Mouse (Mus musculus) lung, adult 18-20 months (tissue): ENCODE results near the gene Ash1l.

ENCODE experiments used
- DNase-seq, 2 experiments: peaks; one replicate each; pipeline ENCODE4 v3.0.0; 2022; ENCODE audit warnings: mixed read lengths in 2 of 2

Gene Ash1l

DNA sequence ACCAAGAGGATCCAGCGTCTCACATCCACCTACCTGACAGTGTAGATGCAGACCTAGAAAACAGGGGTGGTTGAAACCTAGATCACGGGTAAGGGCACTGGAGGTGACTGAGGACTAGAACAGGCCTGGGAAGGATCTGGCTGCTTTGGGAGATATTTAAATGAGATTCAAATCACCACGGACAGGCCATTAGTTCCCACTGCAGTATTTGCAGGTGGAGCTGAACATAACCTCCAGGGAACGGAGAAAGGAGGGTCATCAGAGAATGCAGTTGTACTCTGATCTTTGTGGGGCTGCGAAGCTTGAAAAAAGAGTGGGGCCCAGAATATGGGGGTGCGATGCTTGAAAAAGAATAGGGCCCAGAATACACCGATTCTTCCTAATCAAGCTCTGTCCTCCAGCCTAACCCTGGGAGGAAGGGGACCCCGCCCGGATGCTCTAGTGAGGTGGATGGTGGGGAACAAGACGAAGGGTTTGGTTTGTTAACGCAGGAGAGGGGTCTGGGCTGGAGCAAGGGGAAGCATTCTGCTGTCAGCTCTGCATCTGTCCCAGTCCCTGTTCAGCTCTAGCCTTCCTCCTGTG is 142.2 kb downstream of the Ash1l start:
- DNase-seq = no peak

DNA sequence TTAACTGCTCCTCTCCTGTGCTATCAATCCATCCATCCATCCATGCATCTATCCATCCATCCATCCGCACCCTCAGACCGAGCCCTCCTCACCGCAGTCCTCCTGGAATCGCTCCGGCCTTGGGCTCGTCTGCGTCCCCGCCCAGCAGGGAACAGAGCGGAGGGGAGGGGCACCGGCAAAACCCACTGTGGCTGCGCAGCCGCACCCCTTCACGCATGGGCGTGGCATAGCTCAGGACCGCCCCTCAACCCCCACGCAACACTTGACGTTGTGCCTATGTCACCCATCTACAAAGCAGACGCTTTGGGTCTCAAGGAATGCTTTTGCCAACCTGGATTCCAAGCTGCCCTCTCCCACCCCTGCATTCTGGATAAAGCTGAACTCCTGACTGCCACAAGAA is 142.8 kb downstream of the Ash1l start, which contains the start of gene Rusc1:
Gene Rusc1, minus strand, starts transcription at position 137 of the 400 bp plus-strand sequence.
- DNase-seq = peak; percentile 87 to 92

- DNase-seq = peak in 1 of 2 experiments; percentile 27
These were observed 143.6 kb downstream of the Ash1l start for GRCm38 (mm10) chr3:89094021-89094420.

DNA sequence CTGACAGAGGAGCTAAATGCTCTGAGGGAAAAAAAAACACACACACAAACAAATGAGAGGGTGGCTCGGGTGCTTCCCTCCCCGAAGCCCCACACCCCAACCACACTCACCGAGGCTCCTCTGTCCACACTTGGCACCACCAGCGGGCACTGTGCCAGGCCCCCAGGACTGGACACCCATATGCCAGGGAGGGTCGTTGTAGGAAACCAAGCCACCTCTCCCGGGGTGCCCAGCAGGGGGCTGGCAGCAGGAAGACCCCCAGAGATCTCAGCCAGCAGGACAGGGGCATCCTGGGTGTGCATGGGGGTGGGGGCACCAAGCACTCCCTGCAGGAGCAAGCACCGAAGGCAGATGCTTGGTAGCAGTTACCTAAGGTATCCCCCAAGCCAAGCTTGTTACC is 150.4 kb downstream of the Ash1l start, which contains the start of gene Gm43738:
Gene Gm43738, minus strand, starts transcription at position 289 of the 400 bp plus-strand sequence.
- peak in 1 of 2 experiments; percentile 10 for DNase-seq

DNA sequence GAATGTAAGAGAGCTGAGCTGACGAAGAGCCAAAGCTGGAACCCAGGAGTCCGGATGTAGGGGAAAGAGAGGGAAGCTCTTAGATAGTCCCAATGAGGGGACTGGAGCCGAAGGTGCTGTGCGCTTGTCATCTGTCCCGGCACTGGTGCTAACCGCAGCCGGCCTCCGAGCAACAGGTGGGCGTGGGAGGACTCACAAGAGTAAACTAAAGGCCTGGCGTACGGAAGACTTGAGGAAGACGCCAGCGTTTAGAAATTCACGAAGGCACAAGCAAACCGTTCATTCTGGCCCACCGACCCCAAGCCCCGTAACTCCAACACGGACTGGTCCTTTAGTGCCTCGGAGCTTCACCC is 151.0 kb downstream of the Ash1l start:
- DNase-seq = no peak

DNA sequence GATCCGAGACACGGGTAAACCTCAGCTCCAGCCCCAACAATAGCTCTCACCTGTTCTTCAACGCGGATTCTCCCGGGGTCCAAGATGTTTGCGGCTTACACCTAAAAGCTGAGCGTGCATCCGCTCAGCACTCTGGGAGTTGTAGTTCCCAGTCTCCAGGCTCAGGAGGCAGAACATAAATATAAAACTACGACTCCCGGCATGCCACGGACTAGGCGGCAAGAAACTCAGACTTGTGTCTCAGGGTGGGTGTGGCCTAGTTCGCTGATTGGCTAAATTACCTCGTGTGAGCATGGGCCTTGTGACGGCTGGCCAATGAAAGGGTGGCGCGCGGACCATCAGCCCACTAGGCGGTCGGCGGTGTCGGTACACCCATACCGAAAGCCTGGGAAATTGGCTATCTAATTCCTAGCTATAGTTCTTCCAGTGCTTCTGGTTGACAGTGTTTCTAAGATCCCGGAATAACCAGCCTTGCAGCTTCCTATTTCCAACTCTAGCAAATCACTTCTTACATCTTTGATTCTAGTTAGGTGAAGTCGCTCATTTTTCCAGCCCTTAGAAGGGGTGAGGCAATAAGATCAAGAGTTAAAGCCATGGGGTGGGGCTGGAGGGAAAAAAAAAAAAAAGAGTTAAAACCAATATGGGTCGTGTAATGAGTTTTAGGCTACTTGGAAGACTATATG is 151.5 kb downstream of the Ash1l start, which contains the start of gene Fdps:
Gene Fdps, minus strand, starts transcription at position 148 of the 683 bp plus-strand sequence.
- peak; percentile 98 to 99 for DNase-seq

- no peak for DNase-seq
These were observed 152.3 kb downstream of the Ash1l start for GRCm38 (mm10) chr3:89102495-89103290.

GRCm38 (mm10) chr3:89103291-89103595 is 152.8 kb downstream of the Ash1l start:
- DNase-seq = no peak

- DNase-seq = no peak
These were observed 156.5 kb downstream of the Ash1l start for GRCm38 (mm10) chr3:89106881-89107280.

- no peak for DNase-seq
These were observed 157.1 kb downstream of the Ash1l start for GRCm38 (mm10) chr3:89107545-89107944.

DNA sequence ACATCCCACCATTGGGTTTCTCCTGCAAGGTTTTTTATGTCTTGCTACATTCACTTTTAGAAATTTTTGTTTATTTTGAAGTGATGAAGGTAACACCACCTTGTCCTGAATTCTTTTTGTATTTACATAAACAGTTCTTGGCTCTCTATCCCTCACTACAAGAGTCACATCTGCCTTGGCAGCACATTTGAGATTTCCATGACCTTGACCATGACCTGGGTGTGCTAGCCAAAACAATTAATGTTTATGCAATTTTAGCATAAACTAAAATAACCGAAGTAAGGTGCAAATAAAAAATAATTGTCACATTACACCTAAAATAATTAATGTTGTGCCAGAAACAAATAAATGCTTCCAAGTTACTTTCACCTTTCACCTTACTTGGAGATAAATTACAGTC is 157.7 kb downstream of the Ash1l start:
- DNase-seq = no peak

DNA sequence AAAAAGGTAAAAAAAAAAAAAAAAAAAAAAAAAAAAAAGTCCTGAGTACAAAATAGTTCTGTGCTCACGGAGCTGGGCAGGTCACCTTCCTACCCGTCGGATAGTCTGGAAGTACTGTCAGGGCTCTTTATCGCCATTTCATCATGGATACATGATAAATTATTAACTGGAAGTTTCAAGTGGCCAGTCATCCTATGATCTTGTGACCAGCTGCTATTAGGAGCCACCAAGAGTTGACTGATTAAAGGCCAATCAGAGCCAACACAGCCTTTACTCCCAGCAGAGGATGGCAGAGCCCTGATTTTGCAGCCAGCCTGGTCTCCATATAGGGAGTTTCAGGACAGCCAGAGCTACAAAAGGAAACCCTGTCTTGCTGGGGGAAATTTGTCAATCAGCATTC is 162.6 kb downstream of the Ash1l start:
- no peak for DNase-seq

DNA sequence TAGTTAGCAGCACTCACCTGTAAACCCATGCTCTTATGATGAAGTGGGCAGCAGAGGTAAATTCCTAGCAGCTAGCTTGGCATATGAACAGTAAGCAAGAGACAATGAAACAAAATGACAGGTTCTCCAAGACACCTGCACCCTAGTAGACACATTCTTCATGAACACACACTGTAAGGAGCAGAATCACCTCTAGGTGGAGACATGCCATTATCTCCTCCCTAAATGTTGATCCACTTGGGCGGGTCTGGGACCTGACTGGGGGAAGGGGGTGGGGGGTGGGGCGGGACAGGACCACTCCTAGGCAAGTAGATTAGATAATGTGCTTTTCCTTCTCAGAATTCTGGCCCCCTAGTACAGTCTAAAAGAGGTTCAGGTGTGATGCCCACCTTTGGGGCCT is 165.1 kb downstream of the Ash1l start:
- DNase-seq = peak in 1 of 2 experiments; percentile 32

- peak; percentile 42 to 60 for DNase-seq
These were observed 172.9 kb downstream of the Ash1l start for GRCm38 (mm10) chr3:89123313-89123712.

- DNase-seq = no peak
These were observed 173.8 kb downstream of the Ash1l start for GRCm38 (mm10) chr3:89124241-89124640.

DNA sequence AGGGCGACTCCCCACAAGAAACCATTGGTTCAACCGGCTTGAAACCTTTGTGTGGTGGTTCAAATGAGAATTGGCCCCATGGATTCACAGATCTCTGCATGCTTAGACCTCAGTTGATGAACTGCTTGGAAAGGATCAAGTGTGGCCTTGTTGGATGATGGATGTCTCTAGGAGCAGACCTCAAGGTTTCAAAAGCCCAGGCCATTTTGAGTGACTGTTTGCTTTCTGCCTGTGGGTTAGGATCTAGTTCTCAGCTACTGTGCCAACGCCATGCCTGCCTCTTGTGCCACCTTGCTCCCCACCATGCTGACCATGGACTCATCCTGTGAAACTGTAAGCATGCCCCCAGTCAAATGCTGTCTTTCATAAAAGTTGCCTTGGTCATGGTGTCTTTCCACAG is 175.6 kb downstream of the Ash1l start:
- no peak for DNase-seq
